Mouse (Mus musculus): Measurements from ENCODE around the gene Hmgb3.

GRCm38 (mm10) chrX:71540821-71541510 is 14.8 kb upstream of the Hmgb3 start:
- TF ChIP-seq POU5F1 (IDR thresholded peaks at IDR 0.05; ENCODE audit: borderline replicate concordance, low read length) (no peak), CTCF (conservative IDR thresholded peaks at IDR 0.05; ENCODE audit: low read length) (no peak)

Measured in E14TG2a.4 (cell line).